Mouse (Mus musculus) heart, postnatal 0 days (tissue): Measurements from ENCODE around the gene Dennd4a. TPM values are rescaled to one million over a fixed set of nuclear protein-coding genes. Genes with fewer than 3 reads are reported as not detected.

Experiments used
- ATAC-seq: fragments of 200-750 bp; cut with Nextera tagmentation; 2 replicates; pipeline ENCODE4 v1.8.0; 2017; ENCODE audit warnings: low read depth, moderate number of reproducible peaks, moderate library complexity; ENCODE audit not compliant: insufficient read depth
- DNase-seq: peaks from one replicate; pipeline ENCODE4 v3.0.0-alpha.2; 2016; ENCODE audit warnings: low spot score
- H3K27ac ChIP-seq: fragments of 300-500 bp; sonication (generic); 2 replicates; pipeline ENCODE4 v1.5.1; 2014; ENCODE audit warnings: low read depth, mild to moderate bottlenecking
- H3K27me3 ChIP-seq: fragments of 300-500 bp; sonication (generic); 2 replicates; pipeline ENCODE4 v1.6.1; 2014; ENCODE audit warnings: low read length, mixed read lengths; ENCODE audit not compliant: control insufficient read depth, insufficient read depth
- H3K36me3 ChIP-seq: fragments of 300-500 bp; sonication (generic); replicated peaks from 2 replicates; pipeline ENCODE4 v1.6.1; 2014; ENCODE audit warnings: low read length, mixed read lengths; ENCODE audit not compliant: control insufficient read depth, insufficient read depth
- H3K4me1 ChIP-seq: fragments of 300-500 bp; sonication (generic); 2 replicates; pipeline ENCODE4 v1.6.1; 2014; ENCODE audit warnings: antibody characterized with exemption; ENCODE audit not compliant: control insufficient read depth, insufficient read depth
- H3K4me2 ChIP-seq: fragments of 300-500 bp; sonication (generic); 2 replicates; pipeline ENCODE4 v1.6.1; 2014; ENCODE audit warnings: low read depth, mild to moderate bottlenecking, low read length, moderate library complexity
- H3K4me3 ChIP-seq: fragments of 300-500 bp; sonication (generic); 2 replicates; pipeline ENCODE4 v1.5.1; 2014; ENCODE audit warnings: low read depth, low read length
- H3K9ac ChIP-seq: fragments of 300-500 bp; sonication (generic); replicated peaks from 2 replicates; pipeline ENCODE4 v1.6.1; 2014; ENCODE audit warnings: low read depth, low read length, mixed read lengths
- H3K9me3 ChIP-seq: fragments of 300-500 bp; sonication (generic); replicated peaks from 2 replicates; pipeline ENCODE4 v1.6.1; 2016; ENCODE audit warnings: low read length; ENCODE audit not compliant: control insufficient read depth
- CTCF ChIP-seq: IDR thresholded peaks from 2 replicates; pipeline ENCODE4 v1.5.1; 2016; ENCODE audit warnings: antibody characterized with exemption, control low read depth, low read depth
- EP300 ChIP-seq: IDR thresholded peaks from 2 replicates; pipeline ENCODE4 v1.6.1; 2016; ENCODE audit warnings: antibody characterized with exemption, low read depth
- WGBS: fragments of 180-500 bp; shearing (Covaris S2); extraction: QIAGEN DNeasy Blood & Tissue Kit; methylation state at CpG from one replicate; pipeline ENCODE4 v1.1.7; 2014; 5-methylcytosine and 5-hydroxymethylcytosine counted together
- polyA plus RNA-seq: library from polyadenylated mRNA; unstranded; fragments of >200 nt; fragmentation: Nextera tagmentation; extraction: Ambion mirVana; gene quantifications from 2 replicates; pipeline ENCODE4 v1.2.1, GENCODE M21; 2015
- total RNA-seq: library from RNA; depleted of rRNA; stranded (reverse); fragments of >200 nt; gene quantifications from 2 replicates; pipeline ENCODE4 v1.2.3, GENCODE M21; 2014; ENCODE audit warnings: low replicate concordance

Gene Dennd4a
- total and polyA plus RNA-seq, 2 experiments from 2014 or later: 3.1 to 7.0 TPM

DNA sequence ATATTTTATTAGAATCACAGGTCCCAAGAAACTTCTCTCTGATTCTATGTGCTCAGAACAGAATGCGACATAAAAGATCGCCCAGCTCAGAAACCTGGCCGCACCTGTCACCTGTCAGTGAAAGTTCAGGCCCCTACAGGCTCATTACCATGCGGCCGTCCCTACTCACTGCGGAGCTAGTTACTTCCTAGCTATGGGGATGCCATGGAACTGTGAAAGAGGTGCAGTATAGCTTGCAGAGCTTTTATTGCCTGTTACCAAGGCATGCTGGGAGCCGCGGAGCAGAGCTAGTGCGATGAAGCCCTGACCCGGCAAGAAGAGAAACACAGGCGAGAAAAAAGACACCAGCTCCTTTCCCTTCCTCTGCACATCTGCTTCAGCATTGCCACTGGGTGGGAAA, 132.9 kb downstream of the Dennd4a start:
- Histone ChIP-seq H3K27ac (no peak overlapping the region), H3K4me2 (no peak overlapping the region), H3K4me1 (no peaks in the 10 kb centered on the region), H3K27me3 (no peaks in the 10 kb centered on the region), H3K9ac (no peak overlapping the region), H3K36me3 (no peaks in the 10 kb centered on the region), H3K4me3 (no peak overlapping the region), H3K9me3 (no peaks in the 10 kb centered on the region)
- DNase-seq (no peak), ATAC-seq (no peak)
- 41% methylated on average over 11 of the region's 11 CpGs for WGBS
- TF ChIP-seq CTCF (no peak), EP300 (no peak)

- TF ChIP-seq EP300 (no peak), CTCF (no peak)
- H3K4me2 ChIP-seq: no peak overlapping the region
- no peaks in the 10 kb centered on the region for H3K9me3 ChIP-seq
- no peaks in the 10 kb centered on the region for H3K36me3 ChIP-seq
- H3K27me3 ChIP-seq: peaks cover 15% of the 10 kb centered on the region; the same call in 1 of the 2 replicates
- H3K27ac ChIP-seq: no peak overlapping the region
- ATAC-seq (no peak), DNase-seq (no peak)
- no peak overlapping the region for H3K4me3 ChIP-seq
- H3K9ac ChIP-seq: no peak overlapping the region
- 71% methylated on average over 9 of the region's 9 CpGs for WGBS
- no peaks in the 10 kb centered on the region for H3K4me1 ChIP-seq
Measured at GRCm38 (mm10) chr9:64947483-64948095, 136.4 kb downstream of the Dennd4a start.

DNA sequence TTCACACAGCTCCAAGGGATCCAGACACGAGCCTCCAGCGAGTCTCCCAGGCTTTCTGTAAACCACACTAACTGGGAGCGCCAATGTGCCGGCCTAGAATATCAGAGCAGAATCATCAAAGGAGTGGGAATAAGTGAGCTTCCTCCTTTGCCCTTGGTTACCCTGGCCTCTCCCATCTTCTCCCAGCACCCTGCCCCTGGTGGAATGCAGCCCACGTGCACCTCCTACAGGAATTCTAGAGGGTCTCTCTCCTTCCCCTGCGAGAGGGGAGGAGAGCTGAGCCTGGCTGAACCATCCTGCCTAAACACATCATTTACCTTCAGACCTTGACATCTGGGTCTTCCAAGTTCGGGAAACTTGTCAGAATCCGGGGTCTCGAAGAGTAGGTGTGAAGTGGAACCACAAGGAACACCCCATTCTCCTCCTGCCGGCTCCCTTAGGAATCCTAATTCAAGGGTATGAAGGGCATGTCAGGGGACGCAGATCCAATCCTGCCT, 140.1 kb downstream of the Dennd4a start, which contains the start of gene Slc24a1:
Gene Slc24a1 (minus strand): TSS at position 447 of the 497 bp plus-strand sequence.
- Histone ChIP-seq H3K4me2 (no peak within 1 kb of the TSS), H3K4me1 (no peaks in the 10 kb centered on the region), H3K9ac (no peak within 1 kb of the TSS), H3K9me3 (no peaks in the 10 kb centered on the region), H3K36me3 (no peaks in the 10 kb centered on the region), H3K4me3 (no peak within 1 kb of the TSS), H3K27me3 (peaks cover 15% of the 10 kb centered on the region; the same call in 1 of the 2 replicates), H3K27ac (no peak within 1 kb of the TSS)
- no peak for ATAC-seq
- TF ChIP-seq CTCF: no peak
- TF ChIP-seq EP300: no peak
- no peak for DNase-seq
- WGBS: 40% methylated on average over 11 of the region's 11 CpGs

- no peak for ATAC-seq
- TF ChIP-seq CTCF (no peak), EP300 (no peak)
Measured at GRCm38 (mm10) chr9:64952055-64952454, 140.9 kb downstream of the Dennd4a start.

GRCm38 (mm10) chr9:64953190-64953589, 142.1 kb downstream of the Dennd4a start:
- ATAC-seq: no peak

More at GRCm38 (mm10) chr9:64952055-64952454, 140.9 kb downstream of the Dennd4a start:
- DNase-seq: no peak
- 22% methylated on average over 5 of the region's 5 CpGs for WGBS
- H3K27me3 ChIP-seq: peaks cover 15% of the 10 kb centered on the region; the same call in 1 of the 2 replicates
- H3K36me3 ChIP-seq: no peaks in the 10 kb centered on the region
- H3K9ac ChIP-seq: no peak overlapping the region
- no peak overlapping the region for H3K27ac ChIP-seq
- H3K4me1 ChIP-seq: no peaks in the 10 kb centered on the region
- no peak overlapping the region for H3K4me3 ChIP-seq
- no peak overlapping the region for H3K4me2 ChIP-seq
- no peaks in the 10 kb centered on the region for H3K9me3 ChIP-seq

More at GRCm38 (mm10) chr9:64953190-64953589, 142.1 kb downstream of the Dennd4a start:
- DNase-seq: no peak
- Histone ChIP-seq H3K27me3 (peaks cover 15% of the 10 kb centered on the region; the same call in 1 of the 2 replicates), H3K9me3 (no peaks in the 10 kb centered on the region), H3K4me2 (no peak overlapping the region), H3K27ac (no peak overlapping the region), H3K4me1 (no peaks in the 10 kb centered on the region), H3K9ac (no peak overlapping the region), H3K4me3 (no peak overlapping the region), H3K36me3 (no peaks in the 10 kb centered on the region)
- WGBS: 32% methylated on average over 7 of the region's 7 CpGs
- TF ChIP-seq EP300 (no peak), CTCF (no peak)
